Comparison of ENCODE assay signal across 9 mouse cellular contexts in genomic region chr1:86046833-86047563, GRCm38 (mm10). TPM values are rescaled to one million over a fixed set of nuclear protein-coding genes. Genes with fewer than 3 reads are reported as not detected.
DNase-seq lines count a peak whose midpoint lies in the region; ATAC-seq and TF ChIP-seq lines count a peak whose summit lies in the region.
"Had no signal": no experiment of that assay in that cellular context is flagged by ENCODE, and none has a peak within 500 bp of the region (broad histone marks: within the 10 kb centered on the region; RNA-seq: fewer than 3 reads in every experiment).

No protein-coding gene starts in this region.

- H3K27me3 ChIP-seq in lung, embryonic 14.5 days (ENCODE audit: insufficient read depth, low read length) = peaks cover 45% of the 10 kb centered on the region
- H3K27me3 ChIP-seq in forebrain, embryonic 14.5 days (replicated peaks; ENCODE audit: control insufficient read depth, insufficient read depth, low read length) = peaks cover 27% of the 10 kb centered on the region
- peaks cover 62% of the 10 kb centered on the region for H3K27me3 ChIP-seq in limb, embryonic 15.5 days
- H3K27me3 ChIP-seq in stomach, embryonic 15.5 days (replicated peaks) = peaks cover 43% of the 10 kb centered on the region

- DNase-seq in lung, embryonic 14.5 days = no peak
- no peak for DNase-seq in lung, postnatal 25 days (ENCODE audit: low spot score)
- no peak for DNase-seq in forebrain, embryonic 14.5 days (ENCODE audit: low spot score)
- DNase-seq in cerebellum, postnatal 4 days (ENCODE audit: low spot score in 2 of 2) = no peak
- DNase-seq in gastrocnemius, postnatal 36 days = no peak
- DNase-seq in kidney, postnatal 14 days = no peak
- DNase-seq: thymus, postnatal 25 days had no signal

- H3K4me2 ChIP-seq in lung, embryonic 14.5 days = peak overlapping the region; percentile 95
- H3K4me2 ChIP-seq in forebrain, embryonic 14.5 days (ENCODE audit: low read length) = peak overlapping the region; percentile 96
- peak overlapping the region; percentile 98 for H3K4me2 ChIP-seq in limb, embryonic 15.5 days
- H3K4me2 ChIP-seq in stomach, embryonic 15.5 days = peak overlapping the region; percentile 96

- H3K4me3 ChIP-seq in lung, embryonic 14.5 days (ENCODE audit: low read depth, low read length) = peak overlapping the region; percentile 51
- H3K4me3 ChIP-seq in forebrain, embryonic 14.5 days (ENCODE audit: low read depth, low read length) = peak overlapping the region; percentile 53
- H3K4me3 ChIP-seq in limb, embryonic 15.5 days = peak overlapping the region; percentile 55
- peak overlapping the region; percentile 57 for H3K4me3 ChIP-seq in stomach, embryonic 15.5 days (replicated peaks)

- no peak overlapping the region for H3K9ac ChIP-seq in lung, embryonic 14.5 days
- H3K9ac ChIP-seq in forebrain, embryonic 14.5 days (ENCODE audit: low read length) = peak overlapping the region; percentile 68
- no peak overlapping the region for H3K9ac ChIP-seq in limb, embryonic 15.5 days
- H3K9ac ChIP-seq in stomach, embryonic 15.5 days = no peak overlapping the region

- 0 out of 2 replicates have a peak, but pooled peaks cover 3% of the 10 kb centered on the region for H3K4me1 ChIP-seq in lung, embryonic 14.5 days (ENCODE audit: insufficient read depth)
- H3K4me1 ChIP-seq in forebrain, embryonic 14.5 days (ENCODE audit: control insufficient read depth, insufficient read depth, low read length) = no peaks in the 10 kb centered on the region; the same call in 1 of the 2 replicates
- peaks cover 11% of the 10 kb centered on the region for H3K4me1 ChIP-seq in limb, embryonic 15.5 days
- peaks cover 3% of the 10 kb centered on the region for H3K4me1 ChIP-seq in stomach, embryonic 15.5 days

- no peak overlapping the region for H3K27ac ChIP-seq in lung, embryonic 14.5 days (ENCODE audit: low read depth)
- H3K27ac ChIP-seq in forebrain, embryonic 14.5 days (ENCODE audit: low read depth, low read length) = no peak overlapping the region
- H3K27ac ChIP-seq in limb, embryonic 15.5 days = no peak overlapping the region
- H3K27ac ChIP-seq in stomach, embryonic 15.5 days = no peak overlapping the region

- intact Hi-C loops in gastrocnemius, postnatal 36 days (cut with DNase I) = no loop called here

- no peak for ATAC-seq in lung, embryonic 14.5 days (ENCODE audit: insufficient read depth)
- ATAC-seq in forebrain, embryonic 14.5 days = no peak; the same call in 1 of the 2 replicates
- no peak for ATAC-seq in limb, embryonic 15.5 days (ENCODE audit: insufficient number of reproducible peaks, low FRiP score, low TSS enrichment, low read depth)
- ATAC-seq in stomach, embryonic 15.5 days (ENCODE audit: insufficient read depth, low FRiP score, low read depth) = 0 out of 2 replicates have a peak, but pooled peaks have one; percentile 2

- 7% methylated on average over 24 of the region's 24 CpGs for WGBS in lung, embryonic 14.5 days
- 11% methylated on average over 24 of the region's 24 CpGs for WGBS in forebrain, embryonic 14.5 days
- WGBS in limb, embryonic 15.5 days = 8% methylated on average over 24 of the region's 24 CpGs
- WGBS in stomach, embryonic 15.5 days = 10% methylated on average over 24 of the region's 24 CpGs

- H3K9me3 ChIP-seq in lung, embryonic 14.5 days (ENCODE audit: low read depth, low read length) = no peaks in the 10 kb centered on the region
- no peaks in the 10 kb centered on the region for H3K9me3 ChIP-seq in forebrain, embryonic 14.5 days (replicated peaks; ENCODE audit: control insufficient read depth, low read length)
- H3K9me3 ChIP-seq in limb, embryonic 15.5 days = 0 out of 2 replicates have a peak, but pooled peaks cover 2% of the 10 kb centered on the region
- no peaks in the 10 kb centered on the region for H3K9me3 ChIP-seq in stomach, embryonic 15.5 days

- TF ChIP-seq CTCF in lung, embryonic 14.5 days (IDR thresholded peaks at IDR 0.05; ENCODE audit: low read depth) = no peak

- H3K36me3 ChIP-seq in lung, embryonic 14.5 days (ENCODE audit: insufficient read depth) = no peaks in the 10 kb centered on the region
- no peaks in the 10 kb centered on the region for H3K36me3 ChIP-seq in forebrain, embryonic 14.5 days (ENCODE audit: control insufficient read depth, insufficient read depth, low read length)
- no peaks in the 10 kb centered on the region for H3K36me3 ChIP-seq in limb, embryonic 15.5 days
- H3K36me3 ChIP-seq in stomach, embryonic 15.5 days = no peaks in the 10 kb centered on the region

RNA-seq across cellular contexts. Expression of gene 2810459M11Rik, which starts 1.3 kb away (rescaled TPM):
- polyA plus RNA-seq in lung, embryonic 14.5 days (2014; fragmentation: Nextera tagmentation; extraction: Ambion mirVana) = 1.3 and 2.0 TPM in 2 replicates
- 8.8 and 9.5 TPM in 2 replicates for polyA plus RNA-seq in forebrain, embryonic 14.5 days (2014; fragmentation: Nextera tagmentation; extraction: Ambion mirVana)
- polyA plus RNA-seq in limb, embryonic 15.5 days (2015; fragmentation: Nextera tagmentation; extraction: Ambion mirVana) = 0.29 and 0.47 TPM in 2 replicates
- 4.7 and 5.9 TPM in 2 replicates for polyA plus RNA-seq in stomach, embryonic 15.5 days (2015; fragmentation: Nextera tagmentation; extraction: Ambion mirVana)
- total RNA-seq in gastrocnemius, postnatal 36 days (2021) = not detected

RNA-seq across cellular contexts. Expression of gene Psmd1, which starts 17.2 kb away (rescaled TPM):
- polyA plus RNA-seq in lung, embryonic 14.5 days (2014; fragmentation: Nextera tagmentation; extraction: Ambion mirVana) = 196 and 200 TPM in 2 replicates
- polyA plus RNA-seq in forebrain, embryonic 14.5 days (2014; fragmentation: Nextera tagmentation; extraction: Ambion mirVana) = 186 and 198 TPM in 2 replicates
- polyA plus RNA-seq in limb, embryonic 15.5 days (2015; fragmentation: Nextera tagmentation; extraction: Ambion mirVana) = 148 and 155 TPM in 2 replicates
- 147 and 158 TPM in 2 replicates for polyA plus RNA-seq in stomach, embryonic 15.5 days (2015; fragmentation: Nextera tagmentation; extraction: Ambion mirVana)
- 100 to 1,000 TPM; 104 to 108 TPM for total RNA-seq in gastrocnemius, postnatal 36 days (2021)

RNA-seq across cellular contexts. Expression of gene Spata3, which starts 30.4 kb away (rescaled TPM):
- polyA plus RNA-seq in lung, embryonic 14.5 days (2014; fragmentation: Nextera tagmentation; extraction: Ambion mirVana) = not detected in 2 replicates
- 0.45 TPM in 1 of 2 replicates, not detected in the other for polyA plus RNA-seq in forebrain, embryonic 14.5 days (2014; fragmentation: Nextera tagmentation; extraction: Ambion mirVana)
- polyA plus RNA-seq in limb, embryonic 15.5 days (2015; fragmentation: Nextera tagmentation; extraction: Ambion mirVana) = not detected in 2 replicates
- polyA plus RNA-seq in stomach, embryonic 15.5 days (2015; fragmentation: Nextera tagmentation; extraction: Ambion mirVana) = not detected in 2 replicates
- not detected for total RNA-seq in gastrocnemius, postnatal 36 days (2021)
